Mouse (Mus musculus): ENCODE measurements around the gene Gm867.

Gm867 gene

GRCm38 (mm10) chr10:75940520-75940919 lies at the start of gene Gm867:
TSS of gene Gm867 (minus strand) at chr10:75940672.
- no peak for DNase-seq (ENCODE audit: low spot score)

DNA sequence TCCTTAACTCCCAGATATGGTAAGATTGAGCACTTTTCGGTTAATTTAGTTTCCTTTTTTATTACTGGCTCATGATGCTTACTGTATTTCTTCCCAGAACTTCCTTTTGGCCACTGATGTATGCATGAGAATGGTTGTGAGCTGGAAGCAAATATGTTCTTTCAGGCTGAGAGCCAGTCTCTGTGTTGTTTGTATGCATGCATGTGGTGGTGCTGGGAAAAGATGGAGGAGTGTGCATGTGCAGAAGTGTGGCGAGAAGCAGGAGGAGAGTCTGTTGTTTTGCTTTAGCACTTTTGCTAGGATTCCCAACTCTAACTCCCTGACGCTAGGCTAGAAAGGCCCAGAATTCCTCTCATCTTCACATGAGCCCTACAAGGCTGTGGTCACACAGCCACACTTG lies 39.0 kb upstream of the Gm867 start:
- DNase-seq (ENCODE audit: low spot score) = no peak

DNA sequence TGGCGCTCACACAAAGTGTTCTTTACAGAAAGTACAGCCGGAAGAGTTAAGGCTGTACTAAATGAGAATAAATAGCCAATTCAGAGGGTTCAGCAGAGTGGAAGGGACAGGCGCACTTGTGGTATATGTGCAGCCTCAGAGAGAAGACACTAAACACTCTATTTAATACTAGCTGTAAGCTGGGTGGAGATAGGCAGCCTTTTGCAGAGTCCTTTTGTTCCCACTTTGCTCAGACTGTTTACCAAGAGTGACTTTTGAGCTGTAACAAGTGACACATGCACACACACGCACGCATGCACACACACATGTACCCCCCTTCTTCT lies 38.3 kb upstream of the Gm867 start:
- no peak for DNase-seq (ENCODE audit: low spot score)

DNA sequence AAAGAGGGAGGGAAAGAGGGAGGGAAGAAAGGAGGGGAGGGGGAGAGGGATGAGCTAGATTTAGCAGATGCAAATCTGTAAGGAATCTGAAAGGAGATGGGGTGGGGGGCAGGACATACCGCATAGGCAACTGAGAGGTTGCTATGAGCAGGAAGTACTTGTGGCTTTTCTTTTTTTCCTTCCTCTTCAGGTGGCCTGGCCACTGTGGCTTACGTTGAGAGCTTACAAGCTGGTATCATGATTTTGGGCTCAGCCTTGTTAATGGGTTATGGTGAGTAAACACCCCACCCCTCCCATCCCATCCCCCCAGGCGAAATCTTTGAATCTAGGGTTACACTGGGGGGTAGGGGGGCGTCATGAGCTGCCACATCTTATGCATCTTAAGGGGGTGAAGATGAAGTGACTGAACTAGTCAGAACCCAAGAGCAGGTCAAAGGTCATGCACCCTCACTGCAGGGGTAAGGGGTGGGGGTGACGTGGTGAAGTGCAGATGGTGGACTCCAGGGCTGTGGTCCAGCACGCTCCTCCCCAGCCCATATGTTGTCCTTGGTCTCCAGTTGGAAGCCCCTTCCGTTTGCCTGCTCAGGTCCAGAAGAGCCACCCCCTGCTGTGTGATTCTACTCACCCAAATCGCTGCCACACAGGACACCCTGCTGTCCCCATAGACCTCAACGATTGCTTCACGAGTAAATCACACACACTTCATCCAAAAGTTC lies 37.8 kb upstream of the Gm867 start:
- no peak for DNase-seq (ENCODE audit: low spot score)

DNA sequence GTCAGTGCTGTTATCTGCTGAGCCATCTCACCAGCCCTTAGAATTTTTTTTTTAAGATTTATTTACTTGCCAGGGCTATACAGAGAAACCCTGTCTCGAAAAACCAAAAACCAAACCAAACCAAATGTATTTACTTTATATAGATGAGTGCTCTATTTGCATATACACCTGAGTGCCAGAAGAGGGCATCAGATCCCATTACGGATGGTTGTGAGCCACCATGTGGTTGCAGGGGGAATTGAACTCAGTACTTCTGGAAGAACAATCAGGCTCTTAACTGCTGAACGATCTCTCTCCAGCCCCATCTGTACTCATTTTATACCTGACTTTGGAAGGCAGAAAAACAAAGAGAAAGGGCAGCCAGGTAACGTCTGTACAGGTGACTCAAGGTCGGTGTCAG lies 34.7 kb upstream of the Gm867 start:
- no peak for DNase-seq (ENCODE audit: low spot score)

- DNase-seq (ENCODE audit: low spot score) = no peak
Measured at GRCm38 (mm10) chr10:75973846-75974245, 33.4 kb upstream of the Gm867 start.

DNA sequence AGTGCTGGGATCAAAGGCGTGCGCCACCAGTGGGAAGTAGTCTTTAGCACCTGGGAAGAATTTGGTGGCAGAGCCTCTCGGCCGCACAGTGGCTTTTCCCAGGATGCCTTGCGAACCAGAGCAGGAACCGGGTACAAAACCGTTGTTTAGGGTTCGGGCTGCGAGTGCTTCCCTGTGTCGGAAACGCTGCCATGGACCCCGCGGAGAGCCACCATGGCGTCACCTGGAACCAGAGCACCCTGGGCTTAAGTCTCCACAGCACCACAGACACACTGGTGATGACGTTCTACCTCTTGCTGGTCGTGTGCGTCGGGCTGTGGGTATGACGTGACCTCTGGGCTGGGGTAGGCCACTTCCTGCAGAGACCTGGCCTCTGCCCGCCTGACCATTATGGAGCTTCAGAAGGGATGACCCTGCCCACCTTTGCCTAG lies 13.9 kb upstream of the Gm867 start, which contains the start of gene Gm5134:
Gene Gm5134, plus strand, starts transcription at position 134 of the 431 bp plus-strand sequence.
- no peak for DNase-seq (ENCODE audit: low spot score)

GRCm38 (mm10) chr10:75951424-75952050 lies 11.1 kb upstream of the Gm867 start:
- no peak for DNase-seq (ENCODE audit: low spot score)

- DNase-seq (ENCODE audit: low spot score) = no peak
Measured at GRCm38 (mm10) chr10:75950791-75951210, 10.3 kb upstream of the Gm867 start.

- no peak for DNase-seq (ENCODE audit: low spot score)
Measured at GRCm38 (mm10) chr10:75949053-75950045, 8.9 kb upstream of the Gm867 start.

- no peak for DNase-seq (ENCODE audit: low spot score)
Measured at GRCm38 (mm10) chr10:75948079-75948478, 7.6 kb upstream of the Gm867 start.

DNA sequence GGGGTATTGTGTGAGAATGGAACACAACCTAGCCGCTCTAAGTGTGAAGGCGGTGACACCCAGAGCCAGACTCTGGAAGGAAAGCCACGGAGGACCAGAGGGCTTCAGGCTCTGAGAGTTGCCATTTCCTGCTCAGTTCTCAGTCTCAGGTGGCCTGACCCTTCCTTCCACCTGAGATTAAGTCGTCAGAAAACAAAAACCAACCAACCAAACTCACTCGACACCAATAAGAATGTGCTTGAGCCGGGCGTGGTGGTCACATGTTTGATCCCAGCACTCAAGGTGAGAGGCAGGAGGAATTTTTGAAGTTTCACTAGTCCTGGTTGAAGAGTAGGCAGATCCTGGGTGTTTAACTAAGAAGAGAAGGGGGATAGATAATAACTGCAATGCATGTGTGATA lies 5.4 kb upstream of the Gm867 start:
- DNase-seq (ENCODE audit: low spot score) = no peak

DNA sequence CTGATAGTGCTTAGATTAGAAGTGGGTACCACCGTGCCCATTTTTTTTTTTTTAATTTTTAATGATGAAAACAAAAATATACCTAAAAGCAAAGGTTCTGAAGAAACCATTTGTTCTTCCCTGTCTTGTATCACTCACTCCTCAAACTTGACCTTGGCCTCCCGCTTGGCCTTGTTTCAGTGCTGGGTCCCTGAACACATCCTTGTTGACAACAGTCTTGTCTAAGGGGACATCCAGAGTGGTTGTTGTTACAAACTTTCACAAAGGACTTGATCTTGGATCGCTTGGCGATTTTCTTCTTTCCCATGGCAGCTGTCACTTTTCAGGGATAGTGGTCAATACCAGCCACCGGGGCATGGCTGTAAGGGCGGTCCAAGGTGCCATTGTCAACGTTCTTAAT lies 4.7 kb upstream of the Gm867 start:
- DNase-seq (ENCODE audit: low spot score) = no peak

GRCm38 (mm10) chr10:75944066-75944772 lies 3.7 kb upstream of the Gm867 start:
- no peak for DNase-seq (ENCODE audit: low spot score)

DNA sequence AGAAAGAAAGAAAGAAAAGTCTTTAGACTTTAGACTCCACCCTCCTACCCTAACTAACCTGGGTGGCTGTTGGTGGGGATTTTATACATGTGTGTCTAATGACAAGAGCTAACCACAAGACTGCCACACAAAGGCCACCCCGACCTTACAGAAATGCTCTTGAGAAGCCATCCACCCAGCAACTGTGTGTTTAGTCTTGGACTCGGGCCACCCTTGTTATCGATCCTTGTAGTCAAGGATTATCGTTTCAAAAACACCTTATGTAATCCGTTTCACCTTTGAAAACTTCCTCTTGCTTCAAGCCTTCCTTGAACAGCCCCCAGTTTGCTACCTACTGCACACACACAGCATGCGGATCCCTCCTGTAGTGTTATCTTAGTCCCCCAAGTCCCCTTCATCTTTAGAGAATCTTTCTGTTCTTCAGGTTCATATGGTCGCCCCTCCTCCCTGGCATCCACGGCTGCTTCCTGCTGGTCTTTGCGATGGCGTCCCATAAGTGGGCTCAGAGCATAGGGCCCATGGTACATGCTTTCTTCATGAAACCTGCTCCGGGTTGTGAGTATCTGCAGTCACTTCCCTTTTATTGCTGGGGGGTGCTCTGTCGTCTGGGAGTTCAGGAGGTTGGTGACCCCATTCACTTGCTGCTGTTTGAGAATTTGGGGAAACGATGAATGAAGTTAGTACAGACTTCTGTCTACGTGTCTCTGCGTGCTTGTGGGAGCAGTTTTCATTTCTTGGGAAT lies 2.4 kb upstream of the Gm867 start, which contains the start of gene Vpreb3:
Gene Vpreb3, plus strand, starts transcription at position 322 of the 742 bp plus-strand sequence.
- no peak for DNase-seq (ENCODE audit: low spot score)

DNA sequence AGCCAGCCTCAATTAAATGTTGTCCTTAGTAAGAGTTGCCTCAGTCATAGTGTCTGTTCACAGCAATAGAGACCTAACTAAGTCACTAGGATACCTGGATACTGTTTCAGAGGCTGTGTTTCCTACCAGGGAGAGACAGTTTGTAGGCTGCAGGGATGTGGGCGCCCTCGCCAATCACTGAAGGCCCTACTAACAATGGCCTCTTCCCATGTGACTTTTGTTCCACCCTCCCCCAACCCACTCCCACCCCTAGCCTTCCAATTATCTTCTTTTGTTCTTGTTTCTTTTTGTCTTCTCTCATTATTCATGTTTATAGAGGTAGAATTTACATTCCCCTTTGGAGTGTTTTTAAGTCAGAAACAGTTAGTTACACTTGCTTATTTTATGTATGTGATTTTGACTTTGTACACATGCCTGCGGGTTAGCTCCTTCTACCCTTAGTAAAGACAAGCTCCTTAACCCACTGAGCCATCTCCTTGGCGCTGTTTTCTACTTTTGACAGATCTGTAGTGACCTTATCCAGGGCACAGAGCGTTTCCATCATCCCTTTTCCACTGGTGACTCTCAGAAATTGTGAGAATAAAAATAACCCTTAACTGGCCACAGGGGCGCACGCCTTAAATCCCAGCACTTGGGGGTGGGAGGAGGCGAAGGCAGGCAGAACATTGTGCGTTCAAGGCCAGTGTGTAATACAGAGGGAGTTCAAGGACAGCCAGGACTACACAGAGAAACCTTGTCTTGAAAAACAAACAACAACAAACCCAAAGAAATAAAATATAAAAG lies 761 bp upstream of the Gm867 start:
- no peak for DNase-seq (ENCODE audit: low spot score)

- no peak for DNase-seq (ENCODE audit: low spot score)
Measured at GRCm38 (mm10) chr10:75939481-75940234, 814 bp downstream of the Gm867 start.

- no peak for DNase-seq (ENCODE audit: low spot score)
Measured at GRCm38 (mm10) chr10:75937851-75938643, 2.4 kb downstream of the Gm867 start.
